Mouse (Mus musculus) olfactory bulb, adult 2 months (tissue): Measurements from ENCODE around the gene Mms22l. TPM values are rescaled to one million over a fixed set of nuclear protein-coding genes. Genes with fewer than 3 reads are reported as not detected.
"Not testable (repeated sequence)": the region's sequence is repeated elsewhere in the genome, so short reads cannot be mapped to it uniquely, and the experiment has no call there.

Source experiments
- H3K27ac ChIP-seq: fragments of 200-500 bp; 2 replicates; pipeline ENCODE4 v1.5.1; 2012; ENCODE audit warnings: low read depth, low read length; ENCODE audit not compliant: insufficient read depth
- H3K4me1 ChIP-seq: fragments of 200-500 bp; 2 replicates; pipeline ENCODE4 v1.6.1; 2012; ENCODE audit warnings: low read length; ENCODE audit not compliant: control insufficient read depth, insufficient read depth
- H3K4me3 ChIP-seq: fragments of 200-500 bp; 2 replicates; pipeline ENCODE4 v1.5.1; 2012; ENCODE audit warnings: mild to moderate bottlenecking, low read depth, low read length, moderate library complexity; ENCODE audit not compliant: insufficient read depth
- CTCF ChIP-seq: fragments of 200-500 bp; IDR thresholded peaks from 2 replicates; pipeline ENCODE4 v1.5.1; 2012; ENCODE audit warnings: low read depth, mild to moderate bottlenecking, low read length, moderate library complexity; ENCODE audit not compliant: insufficient read depth
- POLR2A ChIP-seq: fragments of 200-500 bp; IDR thresholded peaks from 2 replicates; pipeline ENCODE4 v1.6.1; 2012; ENCODE audit warnings: mild to moderate bottlenecking, low read depth, low read length, moderate library complexity; ENCODE audit not compliant: insufficient read depth
- WGBS: fragments of 180-500 bp; shearing (Covaris S2); methylation state at CpG from one replicate; pipeline ENCODE4 v1.1.7; 2018; 5-methylcytosine and 5-hydroxymethylcytosine counted together
- polyA plus RNA-seq: library from polyadenylated mRNA; stranded (reverse); fragments of >200 nt; gene quantifications from 2 replicates; pipeline ENCODE4 v1.2.4, GENCODE M21; 2012; ENCODE audit warnings: low replicate concordance; ENCODE audit not compliant: missing spikeins, insufficient read depth, insufficient read length

Gene Mms22l
- polyA plus RNA-seq, result not detected in 2 replicates

- WGBS, result under 1% methylated on average over 83 of the region's 83 CpGs
- Histone ChIP-seq H3K4me1 (no peaks in the 10 kb centered on the region), H3K4me3 (peak within 1 kb of the TSS; percentile 75), H3K27ac (peak within 1 kb of the TSS; percentile 58; the same call in 1 of the 2 replicates)
- no peak for TF ChIP-seq CTCF
- TF ChIP-seq POLR2A, result peak; percentile 70
Observed at GRCm38 (mm10) chr4:24496116-24496952, at the start of gene Mms22l. TSS of gene Mms22l (plus strand) at chr4:24496451.

GRCm38 (mm10) chr4:24484046-24484445, 12.2 kb upstream of the Mms22l start:
- H3K4me1 ChIP-seq, H3K27ac ChIP-seq, H3K4me3 ChIP-seq: not testable (repeated sequence)
- 98% methylated on average over 4 of the region's 4 CpGs for WGBS

GRCm38 (mm10) chr4:24496953-24497319, 685 bp downstream of the Mms22l start:
- Histone ChIP-seq H3K4me3 (peak overlapping the region; percentile 75), H3K4me1 (no peaks in the 10 kb centered on the region), H3K27ac (no peak overlapping the region)
- TF ChIP-seq POLR2A (no peak), CTCF (no peak)
- under 1% methylated on average over 7 of the region's 7 CpGs for WGBS

GRCm38 (mm10) chr4:24509195-24509594, 12.9 kb downstream of the Mms22l start:
- TF ChIP-seq POLR2A (no peak), CTCF (no peak)
- WGBS, result 92% methylated on average over 3 of the region's 3 CpGs
- Histone ChIP-seq H3K4me3 (no peak overlapping the region), H3K4me1 (no peaks in the 10 kb centered on the region), H3K27ac (no peak overlapping the region)

GRCm38 (mm10) chr4:24536989-24537388, 40.7 kb downstream of the Mms22l start:
- Histone ChIP-seq H3K4me1 (no peaks in the 10 kb centered on the region), H3K4me3 (no peak overlapping the region), H3K27ac (no peak overlapping the region)
- no peak for TF ChIP-seq POLR2A
- TF ChIP-seq CTCF, result no peak
- WGBS, result 81% methylated on average over 4 of the region's 4 CpGs

GRCm38 (mm10) chr4:24543421-24543820, 47.2 kb downstream of the Mms22l start:
- no peaks in the 10 kb centered on the region for H3K4me1 ChIP-seq
- 92% methylated on average over 3 of the region's 3 CpGs for WGBS
- no peak overlapping the region for H3K4me3 ChIP-seq
- H3K27ac ChIP-seq, result no peak overlapping the region
- TF ChIP-seq POLR2A (no peak), CTCF (no peak)

- WGBS, result 23% methylated on average over 5 of the region's 5 CpGs
- TF ChIP-seq CTCF (no peak), POLR2A (no peak)
- H3K4me3 ChIP-seq, result no peak overlapping the region
Observed at GRCm38 (mm10) chr4:24544677-24545151, 48.5 kb downstream of the Mms22l start.

GRCm38 (mm10) chr4:24556116-24556820, 60.0 kb downstream of the Mms22l start:
- Histone ChIP-seq H3K4me3 (no peak overlapping the region), H3K4me1 (no peaks in the 10 kb centered on the region), H3K27ac (no peak overlapping the region)
- TF ChIP-seq CTCF (no peak), POLR2A (no peak)
- 60% methylated on average over 6 of the region's 6 CpGs for WGBS

More at GRCm38 (mm10) chr4:24544677-24545151, 48.5 kb downstream of the Mms22l start:
- no peaks in the 10 kb centered on the region for H3K4me1 ChIP-seq
- H3K27ac ChIP-seq, result no peak overlapping the region

- TF ChIP-seq CTCF (no peak), POLR2A (no peak)
- Histone ChIP-seq H3K4me1 (no peaks in the 10 kb centered on the region), H3K27ac (no peak overlapping the region), H3K4me3 (no peak overlapping the region)
- WGBS, result 70% methylated on average over 4 of the region's 4 CpGs
Observed at GRCm38 (mm10) chr4:24557149-24557548, 60.9 kb downstream of the Mms22l start.
